Mouse (Mus musculus): ENCODE measurements around the gene Iqcf3. TPM values are rescaled to one million over a fixed set of nuclear protein-coding genes. Genes with fewer than 3 reads are reported as not detected.

Iqcf3 gene
- total RNA-seq, 2 experiments from 2014 or later: not detected

DNA sequence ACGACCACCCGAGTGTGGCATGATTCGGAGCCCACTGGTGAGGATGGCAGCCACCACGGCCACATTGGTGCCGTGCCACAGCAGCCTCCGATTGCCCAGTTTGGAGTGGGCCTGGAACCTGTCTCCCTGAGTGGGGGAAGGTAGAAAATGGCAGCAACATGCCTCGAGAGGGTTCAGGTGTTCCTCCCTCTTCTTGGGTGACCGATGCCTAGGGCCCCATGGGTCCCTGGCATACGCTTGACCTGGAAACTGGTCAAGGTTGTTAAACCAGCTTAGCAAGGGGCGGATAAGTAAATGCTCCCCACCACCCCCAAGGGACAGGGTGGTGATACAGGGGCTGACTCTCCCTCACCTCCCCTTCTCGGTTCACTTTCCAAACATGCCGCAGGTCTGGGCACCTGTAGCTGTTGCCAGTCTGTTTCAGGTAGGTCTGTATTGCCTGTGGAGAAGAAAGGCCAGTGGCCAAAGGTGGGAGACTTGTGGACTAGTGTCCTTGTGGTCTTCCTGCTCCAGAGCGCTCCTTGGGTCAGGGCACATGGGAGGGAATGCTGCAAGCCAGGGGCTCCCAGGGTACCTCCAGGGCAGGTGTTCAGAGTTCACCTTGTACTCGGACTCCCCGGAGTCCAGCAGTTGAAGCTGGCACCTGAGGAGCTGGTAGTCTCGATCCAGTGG lies 88.2 kb downstream of the Iqcf3 start:
- peak in 1 of 2 experiments; percentile 1 for DNase-seq (ENCODE audit: low spot score in 2 of 2)

- DNase-seq (ENCODE audit: low spot score in 2 of 2): no peak
These were observed 89.1 kb downstream of the Iqcf3 start for GRCm38 (mm10) chr9:106472321-106472720.

- DNase-seq (ENCODE audit: low spot score in 2 of 2): no peak
These were observed 89.5 kb downstream of the Iqcf3 start for GRCm38 (mm10) chr9:106471892-106472291.

DNA sequence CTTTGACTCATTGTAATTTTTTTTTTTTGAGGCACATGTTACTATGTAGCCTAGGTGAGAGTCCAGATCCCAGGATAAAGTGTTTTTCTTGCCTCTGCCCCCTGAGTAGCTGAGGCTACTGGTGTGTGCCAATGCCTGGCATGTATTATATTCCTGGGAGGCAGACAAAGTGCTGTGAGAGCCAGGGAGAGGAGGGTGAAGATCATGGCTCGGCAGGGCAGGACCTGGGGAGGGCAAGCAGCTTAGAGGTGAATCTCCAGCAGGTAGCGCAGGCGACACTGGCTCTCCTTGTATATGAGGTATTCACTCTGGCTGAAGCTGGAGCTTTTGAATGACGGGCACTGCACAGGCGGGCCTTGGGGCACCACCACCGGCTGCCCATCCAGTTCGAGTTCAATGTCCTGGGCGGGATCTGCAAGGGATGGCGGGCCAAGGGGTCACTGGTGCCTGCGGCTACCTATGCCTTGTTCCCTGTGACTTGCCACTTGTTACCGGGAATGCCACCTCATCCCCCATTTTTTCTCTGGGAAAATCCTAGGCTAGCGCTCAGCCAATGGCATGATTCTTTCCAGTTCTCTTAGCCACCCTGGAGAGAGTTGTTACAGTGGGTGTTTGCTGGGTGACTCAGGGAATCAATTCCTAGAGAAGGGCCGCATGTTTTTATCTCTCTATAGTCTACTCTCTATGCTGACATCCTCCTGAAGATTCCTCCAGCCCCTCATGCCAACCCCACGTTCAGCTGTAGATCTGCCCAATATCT lies 90.3 kb downstream of the Iqcf3 start:
- DNase-seq (ENCODE audit: low spot score in 2 of 2): no peak

- no peak for DNase-seq (ENCODE audit: low spot score in 2 of 2)
These were observed 91.7 kb downstream of the Iqcf3 start for GRCm38 (mm10) chr9:106469776-106470175.

DNA sequence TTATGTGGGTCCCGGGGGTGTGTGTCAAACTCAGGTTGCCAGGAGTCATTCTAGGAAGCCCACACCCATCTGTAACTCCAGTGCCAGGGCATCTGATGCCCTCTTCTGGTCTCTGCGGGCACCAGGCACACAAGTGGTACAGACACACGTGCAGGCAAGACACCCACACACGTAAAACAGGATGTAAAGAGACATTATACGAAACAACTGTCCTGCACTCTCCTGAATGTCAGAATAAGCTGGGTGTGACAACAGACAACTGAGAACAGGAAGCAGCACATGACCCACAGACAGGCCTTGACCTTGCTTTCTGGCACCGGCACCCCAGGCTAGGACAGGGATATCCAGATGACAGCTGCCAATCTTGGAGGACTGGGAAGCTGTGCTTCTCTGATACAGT lies 92.1 kb downstream of the Iqcf3 start:
- no peak for DNase-seq (ENCODE audit: low spot score in 2 of 2)

DNA sequence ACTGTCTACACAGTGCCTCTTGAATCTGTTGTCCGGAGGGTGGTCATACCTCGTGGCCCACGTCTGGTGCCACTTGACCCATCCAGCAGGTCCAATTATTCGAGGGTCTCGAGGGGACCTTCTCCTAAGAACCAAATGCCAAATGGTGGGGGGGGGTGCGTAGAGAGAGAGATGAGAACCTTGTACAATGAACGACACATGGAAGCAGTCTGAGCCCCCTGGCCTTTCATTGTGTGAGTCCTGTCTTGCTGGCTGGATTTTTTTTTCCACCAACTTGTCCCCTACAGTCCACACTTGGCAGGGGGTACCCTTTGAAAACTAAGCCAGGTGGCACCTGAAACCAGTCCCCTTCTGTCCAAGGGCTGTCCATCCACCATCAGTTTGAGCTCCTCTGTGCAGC lies 93.7 kb downstream of the Iqcf3 start:
- no peak for DNase-seq (ENCODE audit: low spot score in 2 of 2)

DNA sequence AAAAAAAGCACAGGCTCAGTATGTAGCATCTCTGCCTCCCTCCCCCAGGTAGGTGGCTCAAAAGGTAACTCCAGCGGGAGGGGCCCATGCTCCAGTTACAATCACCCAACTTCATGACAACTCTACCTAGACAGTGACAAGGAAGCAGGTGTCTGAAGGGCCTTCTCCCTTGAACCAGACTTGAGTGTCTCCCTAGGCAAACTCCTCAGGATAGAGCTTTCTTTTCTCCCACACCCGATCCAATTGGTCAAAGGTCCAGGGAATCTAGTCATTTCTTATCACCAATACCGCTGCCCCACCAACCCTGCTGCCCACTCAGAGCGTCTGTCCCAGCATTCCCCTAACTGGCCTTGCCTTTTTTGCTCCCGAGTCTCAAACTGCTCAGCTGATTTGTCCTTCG lies 94.7 kb downstream of the Iqcf3 start:
- no peak for DNase-seq (ENCODE audit: low spot score in 2 of 2)

DNA sequence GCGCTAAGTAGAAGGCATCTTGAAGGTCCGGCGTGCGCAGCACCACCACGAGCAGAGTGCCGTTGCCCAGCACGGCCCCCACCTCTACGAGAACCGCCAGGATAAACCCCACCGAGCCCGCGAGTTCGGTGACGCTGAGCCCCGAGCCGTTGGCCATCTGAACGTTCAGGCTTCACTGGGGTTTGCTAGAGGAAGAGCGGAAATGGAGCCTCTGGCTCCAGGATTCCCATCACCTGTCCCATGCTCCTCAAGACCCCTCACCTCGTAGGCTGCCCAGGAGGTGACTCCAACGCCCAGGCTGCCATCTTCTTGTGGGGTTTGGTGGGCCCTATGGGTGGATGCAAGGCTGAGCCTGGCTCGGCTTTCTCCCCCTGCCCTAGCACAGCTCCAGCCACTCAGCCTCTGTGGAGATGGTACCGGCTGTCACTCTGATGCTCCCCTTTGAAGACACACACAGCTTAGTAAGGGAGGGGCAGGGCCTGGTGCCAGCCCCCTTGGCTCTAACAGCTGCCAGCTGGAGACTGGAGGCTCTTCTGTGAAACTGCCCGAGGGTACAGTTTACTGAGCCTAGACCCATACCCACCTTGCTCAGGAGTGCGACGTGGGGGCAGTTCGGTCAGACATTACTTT lies 95.7 kb downstream of the Iqcf3 start, which contains the start of gene Gpr62:
Gene Gpr62, minus strand, starts transcription at position 368 of the 630 bp plus-strand sequence.
- DNase-seq (ENCODE audit: low spot score in 2 of 2): peak in 1 of 2 experiments; percentile 76

- DNase-seq (ENCODE audit: low spot score in 2 of 2): peak in 1 of 2 experiments; percentile 80
These were observed 96.5 kb downstream of the Iqcf3 start for GRCm38 (mm10) chr9:106464751-106465541.

- no peak for DNase-seq (ENCODE audit: low spot score in 2 of 2)
These were observed 98.0 kb downstream of the Iqcf3 start for GRCm38 (mm10) chr9:106463122-106464063.

DNA sequence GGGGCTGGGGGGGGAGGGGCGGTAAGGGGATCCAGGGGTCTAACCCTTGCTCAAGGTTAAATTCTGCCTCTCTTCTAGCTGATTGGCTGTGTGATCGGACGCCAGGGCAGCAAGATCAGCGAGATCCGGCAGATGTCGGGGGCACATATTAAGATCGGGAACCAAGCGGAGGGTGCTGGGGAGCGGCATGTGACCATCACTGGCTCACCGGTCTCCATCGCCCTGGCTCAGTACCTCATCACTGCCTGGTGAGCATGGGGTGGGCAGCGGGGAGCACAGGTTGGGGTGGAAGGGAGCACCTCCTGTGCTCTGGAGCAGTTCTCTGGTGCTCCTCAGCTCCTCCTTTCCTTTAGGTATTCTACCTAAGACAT lies 99.0 kb downstream of the Iqcf3 start:
- no peak for DNase-seq (ENCODE audit: low spot score in 2 of 2)

DNA sequence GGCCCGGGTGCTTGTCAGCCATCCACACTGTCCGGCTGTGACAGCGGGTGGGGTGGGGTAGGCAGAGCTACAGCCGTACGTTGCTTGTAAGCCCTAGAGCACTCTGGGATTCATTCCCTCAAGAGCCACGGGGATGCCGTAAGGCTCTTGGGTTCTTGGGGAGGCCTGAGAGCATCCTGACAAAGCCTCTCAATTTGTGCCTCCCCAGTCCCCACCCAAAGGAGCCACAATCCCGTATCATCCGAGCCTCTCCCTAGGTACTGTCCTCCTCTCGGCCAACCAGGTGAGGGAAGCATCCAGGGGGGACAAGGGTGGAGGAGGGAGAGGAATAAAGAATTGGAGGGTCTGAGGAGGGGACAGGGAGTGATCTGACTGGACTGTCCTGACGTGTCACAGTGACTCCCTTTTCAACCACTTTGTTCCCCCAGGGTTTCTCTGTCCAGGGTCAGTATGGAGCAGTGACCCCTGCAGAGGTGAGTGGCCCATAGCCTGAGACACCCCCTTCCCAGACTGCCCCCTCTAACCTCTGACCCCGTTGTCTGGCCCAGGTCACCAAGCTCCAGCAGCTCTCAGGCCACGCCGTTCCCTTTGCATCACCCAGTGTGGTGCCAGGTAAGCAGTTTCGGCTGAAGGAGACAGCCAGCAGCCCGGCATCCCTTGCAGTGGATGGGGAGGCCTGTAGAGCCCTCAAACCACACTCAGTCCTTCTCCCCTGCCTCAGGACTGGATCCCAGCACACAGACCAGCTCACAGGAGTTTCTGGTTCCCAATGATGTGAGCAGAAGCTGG lies 99.6 kb downstream of the Iqcf3 start:
- no peak for DNase-seq (ENCODE audit: low spot score in 2 of 2)

DNA sequence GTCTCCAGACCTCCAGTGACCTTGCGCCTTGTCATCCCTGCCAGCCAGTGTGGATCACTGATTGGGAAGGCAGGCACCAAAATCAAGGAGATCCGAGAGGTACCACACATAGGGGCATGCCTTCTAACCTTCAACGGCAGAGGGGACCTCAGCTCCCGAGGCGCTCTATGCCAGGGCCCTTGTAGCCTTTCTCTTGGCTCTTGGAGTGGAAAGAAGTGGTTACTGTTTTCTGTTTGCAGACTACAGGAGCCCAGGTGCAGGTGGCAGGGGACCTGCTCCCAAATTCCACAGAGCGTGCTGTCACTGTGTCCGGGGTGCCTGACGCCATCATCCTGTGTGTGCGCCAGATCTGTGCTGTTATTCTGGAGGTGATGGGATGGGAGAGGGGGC lies 100.4 kb downstream of the Iqcf3 start:
- DNase-seq (ENCODE audit: low spot score in 2 of 2): no peak

DNA sequence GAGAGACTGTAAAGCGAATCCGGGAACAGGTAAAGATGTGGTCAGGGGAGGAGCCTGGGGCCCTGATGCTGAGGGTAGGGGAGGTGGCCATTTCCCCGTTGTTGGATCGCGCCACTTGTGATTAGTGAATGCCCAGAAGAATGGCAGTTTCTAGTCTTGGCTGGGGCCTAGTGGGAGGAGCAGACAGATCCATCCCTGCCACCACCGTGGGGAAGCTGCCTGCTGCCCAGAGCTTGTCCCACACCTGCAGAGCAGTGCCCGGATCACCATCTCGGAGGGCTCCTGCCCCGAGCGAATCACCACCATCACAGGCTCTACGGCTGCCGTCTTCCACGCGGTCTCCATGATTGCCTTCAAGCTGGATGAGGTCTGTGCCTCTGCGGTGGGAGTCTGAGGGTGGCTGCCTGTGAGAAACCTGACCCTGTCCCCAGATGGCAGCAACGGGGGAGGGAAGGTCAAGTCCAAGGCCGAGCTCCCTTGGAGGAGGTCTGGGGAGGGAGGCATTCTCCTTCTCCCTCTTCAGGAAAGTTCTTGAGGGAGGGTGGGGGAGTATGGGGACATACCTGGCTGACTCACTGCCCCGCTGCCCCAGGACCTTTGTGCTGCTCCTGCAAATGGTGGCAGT lies 100.9 kb downstream of the Iqcf3 start:
- no peak for DNase-seq (ENCODE audit: low spot score in 2 of 2)

DNA sequence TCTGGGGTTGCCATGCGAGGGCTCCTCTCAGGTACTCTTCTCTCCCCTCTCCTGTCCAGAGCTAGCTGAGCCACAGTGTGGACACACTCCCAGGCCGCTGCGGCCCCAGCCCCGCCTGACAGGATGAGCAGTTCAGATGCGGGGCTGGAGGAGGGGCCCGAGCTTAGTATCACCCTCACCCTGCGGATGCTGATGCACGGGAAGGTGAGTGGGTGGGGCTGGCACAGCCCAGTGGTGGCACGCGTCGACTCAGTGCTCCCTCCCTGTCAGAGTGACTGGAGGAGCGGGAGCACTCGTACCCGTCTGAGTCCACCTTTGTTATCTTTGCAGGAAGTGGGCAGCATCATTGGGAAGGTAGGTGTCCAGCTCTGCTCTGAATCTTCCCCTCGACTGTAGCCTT lies 101.5 kb downstream of the Iqcf3 start:
- no peak for DNase-seq (ENCODE audit: low spot score in 2 of 2)

DNA sequence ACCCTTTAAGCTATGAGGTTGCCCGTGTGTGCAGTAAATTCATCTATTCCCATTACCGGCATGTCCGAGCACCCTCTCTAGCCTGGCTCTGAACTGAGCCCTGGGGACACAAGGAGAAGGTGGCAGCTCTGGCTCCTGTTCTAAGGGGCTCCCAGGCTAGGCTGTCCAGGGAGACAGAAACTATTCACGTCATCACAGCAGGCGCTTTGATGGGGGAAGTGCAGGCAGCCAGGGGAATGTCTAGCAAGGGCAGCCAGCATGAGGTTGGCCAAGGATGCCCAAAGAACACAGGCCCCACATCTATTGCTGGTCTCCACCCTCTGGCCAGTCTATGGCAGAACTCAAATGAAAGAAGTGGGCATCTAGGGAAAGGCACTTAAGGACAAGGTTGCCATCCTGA lies 103.5 kb downstream of the Iqcf3 start:
- no peak for DNase-seq (ENCODE audit: low spot score in 2 of 2)

DNA sequence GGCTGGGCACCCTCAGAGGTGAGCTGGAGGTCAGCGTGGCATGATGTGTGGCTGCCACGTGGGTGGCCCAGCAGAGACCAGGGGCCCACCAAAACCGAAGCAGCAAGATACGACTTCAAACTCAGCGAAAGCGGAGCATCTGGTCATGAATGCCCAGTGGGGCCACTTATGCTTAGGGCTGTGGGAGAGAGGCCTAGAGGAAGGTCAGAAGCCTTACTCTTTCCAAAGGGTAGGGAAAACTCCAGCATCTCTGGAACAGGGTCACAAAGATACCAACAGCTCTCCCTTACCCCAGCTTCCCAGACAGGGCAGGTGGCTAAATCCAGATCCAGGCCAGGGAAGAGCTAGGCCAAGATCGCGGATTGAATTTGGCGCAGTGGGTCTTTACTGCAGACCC lies 104.3 kb downstream of the Iqcf3 start:
- DNase-seq (ENCODE audit: low spot score in 2 of 2): no peak

Data from layer of hippocampus, adult 18-20 months (tissue).